Mouse (Mus musculus): Measurements from ENCODE around the gene Nr2c1. TPM values are rescaled to one million over a fixed set of nuclear protein-coding genes. Genes with fewer than 3 reads are reported as not detected.

The Nr2c1 gene
- polyA plus RNA-seq (2014; fragmentation: Nextera tagmentation; extraction: Ambion mirVana): 13.2 and 13.6 TPM in 2 replicates

DNA sequence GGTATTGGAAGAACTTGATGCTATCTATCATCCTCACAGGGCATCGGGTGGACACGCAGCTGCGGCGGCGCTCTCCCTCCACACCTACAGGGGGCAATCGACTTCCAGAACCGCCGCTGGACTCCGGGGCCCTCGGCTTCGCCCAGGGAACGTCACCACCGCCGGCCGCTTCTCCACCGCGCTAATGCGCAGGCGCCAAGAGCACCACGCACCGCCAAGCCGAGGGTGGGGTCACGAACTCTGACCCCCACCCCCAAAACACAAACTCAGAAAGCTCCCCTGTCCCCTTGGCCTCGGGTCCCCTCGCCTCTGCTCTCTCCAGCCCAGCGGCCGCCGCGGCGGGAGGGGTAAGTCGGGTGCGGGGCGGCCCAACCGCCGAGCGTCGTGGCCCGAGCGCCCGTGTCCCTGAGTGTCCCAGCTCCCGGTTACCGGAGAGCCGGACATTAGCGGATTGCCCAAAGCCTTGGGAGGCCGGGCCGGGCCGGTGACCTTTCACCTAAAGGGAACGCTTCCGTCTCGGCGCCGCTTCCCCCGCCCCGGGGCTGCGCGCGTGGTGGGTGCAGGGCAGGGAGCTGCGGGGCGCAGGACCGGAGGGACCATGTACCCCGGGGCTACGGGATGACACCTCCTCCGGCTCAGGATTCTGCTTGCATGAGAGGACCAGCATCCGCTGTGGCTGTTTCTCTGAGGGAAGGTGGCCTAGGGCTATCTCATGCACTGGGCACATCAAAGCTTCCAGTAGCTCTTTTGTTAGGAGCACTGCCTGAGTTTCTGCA, at the start of gene Nr2c1:
Gene Nr2c1 (plus strand): TSS at position 268 of the 776 bp plus-strand sequence.
- Histone ChIP-seq H3K36me3 (replicated peaks; ENCODE audit: control insufficient read depth, insufficient read depth, low read depth, low read length) (no peaks in the 10 kb centered on the region), H3K9ac (replicated peaks; ENCODE audit: low read length) (peak within 1 kb of the TSS; percentile 94), H3K9me3 (replicated peaks; ENCODE audit: control insufficient read depth, low read length) (no peaks in the 10 kb centered on the region), H3K4me1 (ENCODE audit: control insufficient read depth, insufficient read depth, low read length) (peaks cover 6% of the 10 kb centered on the region), H3K4me2 (ENCODE audit: low read depth, low read length) (peak within 1 kb of the TSS; percentile 69), H3K27ac (replicated peaks; ENCODE audit: low read depth, low read length) (peak within 1 kb of the TSS; percentile 70), H3K4me3 (ENCODE audit: low read depth, low read length) (peak within 1 kb of the TSS; percentile 90), H3K27me3 (ENCODE audit: control insufficient read depth, insufficient read depth, low read length) (no peaks in the 10 kb centered on the region)
- ATAC-seq (replicated peaks; ENCODE audit: insufficient number of reproducible peaks, low FRiP score, low TSS enrichment, low read depth) (peak; percentile 90), DNase-seq (ENCODE audit: low spot score) (peak; percentile 88)
- WGBS: under 1% methylated on average over 64 of the region's 64 CpGs

DNA sequence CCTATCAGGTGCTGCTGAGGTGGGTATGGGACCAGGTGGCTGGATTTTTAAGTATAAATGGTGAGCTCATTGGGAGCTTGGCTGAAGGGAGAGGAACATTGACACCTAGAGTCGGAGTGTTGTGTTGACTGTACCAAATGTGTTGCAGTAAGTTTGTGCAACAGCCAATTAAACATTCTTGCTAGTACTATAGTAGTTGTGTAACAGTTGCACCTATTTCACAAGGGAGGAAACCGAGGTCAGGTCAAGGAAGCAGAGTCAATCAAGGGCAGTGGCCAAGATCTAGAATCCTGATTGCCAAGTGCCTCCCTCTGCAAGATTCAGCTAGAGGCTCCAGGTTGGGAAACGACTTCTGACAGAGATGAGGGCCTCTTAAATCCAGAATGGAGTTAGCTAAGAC, 49.7 kb upstream of the Nr2c1 start:
- Histone ChIP-seq H3K9me3 (replicated peaks; ENCODE audit: control insufficient read depth, low read length) (no peaks in the 10 kb centered on the region), H3K4me2 (ENCODE audit: low read depth, low read length) (no peak overlapping the region), H3K27ac (replicated peaks; ENCODE audit: low read depth, low read length) (no peak overlapping the region), H3K9ac (replicated peaks; ENCODE audit: low read length) (no peak overlapping the region), H3K4me3 (ENCODE audit: low read depth, low read length) (no peak overlapping the region), H3K4me1 (ENCODE audit: control insufficient read depth, insufficient read depth, low read length) (no peaks in the 10 kb centered on the region), H3K27me3 (ENCODE audit: control insufficient read depth, insufficient read depth, low read length) (no peaks in the 10 kb centered on the region), H3K36me3 (replicated peaks; ENCODE audit: control insufficient read depth, insufficient read depth, low read depth, low read length) (no peaks in the 10 kb centered on the region)
- ATAC-seq (replicated peaks; ENCODE audit: insufficient number of reproducible peaks, low FRiP score, low TSS enrichment, low read depth): no peak
- 85% methylated on average over 3 of the region's 3 CpGs for WGBS
- DNase-seq (ENCODE audit: low spot score): no peak

- Histone ChIP-seq H3K27me3 (ENCODE audit: control insufficient read depth, insufficient read depth, low read length) (no peaks in the 10 kb centered on the region), H3K9ac (replicated peaks; ENCODE audit: low read length) (no peak overlapping the region), H3K36me3 (replicated peaks; ENCODE audit: control insufficient read depth, insufficient read depth, low read depth, low read length) (no peaks in the 10 kb centered on the region), H3K4me1 (ENCODE audit: control insufficient read depth, insufficient read depth, low read length) (no peaks in the 10 kb centered on the region), H3K4me2 (ENCODE audit: low read depth, low read length) (no peak overlapping the region), H3K4me3 (ENCODE audit: low read depth, low read length) (no peak overlapping the region), H3K27ac (replicated peaks; ENCODE audit: low read depth, low read length) (no peak overlapping the region), H3K9me3 (replicated peaks; ENCODE audit: control insufficient read depth, low read length) (no peaks in the 10 kb centered on the region)
- DNase-seq (ENCODE audit: low spot score): no peak
- 91% methylated on average over 10 of the region's 10 CpGs for WGBS
- ATAC-seq (replicated peaks; ENCODE audit: insufficient number of reproducible peaks, low FRiP score, low TSS enrichment, low read depth): no peak
These were observed 42.3 kb upstream of the Nr2c1 start for GRCm38 (mm10) chr10:94105498-94105897.

GRCm38 (mm10) chr10:94107168-94107567, 40.7 kb upstream of the Nr2c1 start:
- H3K27ac ChIP-seq (replicated peaks; ENCODE audit: low read depth, low read length): no peak overlapping the region
- H3K27me3 ChIP-seq (ENCODE audit: control insufficient read depth, insufficient read depth, low read length): no peaks in the 10 kb centered on the region
- ATAC-seq (replicated peaks; ENCODE audit: insufficient number of reproducible peaks, low FRiP score, low TSS enrichment, low read depth): no peak
- H3K9me3 ChIP-seq (replicated peaks; ENCODE audit: control insufficient read depth, low read length): no peaks in the 10 kb centered on the region
- WGBS: 81% methylated on average over 4 of the region's 4 CpGs
- no peak overlapping the region for H3K4me3 ChIP-seq (ENCODE audit: low read depth, low read length)
- no peaks in the 10 kb centered on the region; the same call in 1 of the 2 replicates for H3K4me1 ChIP-seq (ENCODE audit: control insufficient read depth, insufficient read depth, low read length)
- H3K4me2 ChIP-seq (ENCODE audit: low read depth, low read length): no peak overlapping the region
- no peak for DNase-seq (ENCODE audit: low spot score)
- no peak overlapping the region for H3K9ac ChIP-seq (replicated peaks; ENCODE audit: low read length)
- H3K36me3 ChIP-seq (replicated peaks; ENCODE audit: control insufficient read depth, insufficient read depth, low read depth, low read length): no peaks in the 10 kb centered on the region

DNA sequence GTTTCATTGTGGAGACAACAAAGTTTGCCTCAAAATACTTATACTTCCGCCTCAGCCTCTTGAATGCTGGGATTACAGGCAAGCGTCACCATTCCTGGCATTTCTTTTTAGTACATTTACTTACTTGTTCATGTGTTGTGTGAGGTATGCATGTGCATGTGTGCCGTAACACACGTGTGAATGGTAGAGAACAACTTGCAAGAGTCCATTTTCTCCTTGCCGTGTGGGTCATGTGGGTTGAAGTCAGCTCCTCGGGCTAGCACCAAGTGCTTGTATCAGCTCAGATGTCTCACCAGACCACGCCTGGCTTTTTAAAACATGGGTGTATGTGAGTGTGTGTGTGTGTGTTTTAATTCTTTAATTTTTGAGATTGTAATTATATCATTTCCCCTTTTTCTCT, 40.2 kb upstream of the Nr2c1 start:
- Histone ChIP-seq H3K9ac (replicated peaks; ENCODE audit: low read length) (no peak overlapping the region), H3K9me3 (replicated peaks; ENCODE audit: control insufficient read depth, low read length) (no peaks in the 10 kb centered on the region), H3K4me2 (ENCODE audit: low read depth, low read length) (no peak overlapping the region), H3K4me1 (ENCODE audit: control insufficient read depth, insufficient read depth, low read length) (no peaks in the 10 kb centered on the region; the same call in 1 of the 2 replicates), H3K27ac (replicated peaks; ENCODE audit: low read depth, low read length) (no peak overlapping the region), H3K27me3 (ENCODE audit: control insufficient read depth, insufficient read depth, low read length) (no peaks in the 10 kb centered on the region), H3K4me3 (ENCODE audit: low read depth, low read length) (no peak overlapping the region), H3K36me3 (replicated peaks; ENCODE audit: control insufficient read depth, insufficient read depth, low read depth, low read length) (no peaks in the 10 kb centered on the region)
- DNase-seq (ENCODE audit: low spot score) (no peak), ATAC-seq (replicated peaks; ENCODE audit: insufficient number of reproducible peaks, low FRiP score, low TSS enrichment, low read depth) (no peak)
- 97% methylated on average over 7 of the region's 7 CpGs for WGBS

DNA sequence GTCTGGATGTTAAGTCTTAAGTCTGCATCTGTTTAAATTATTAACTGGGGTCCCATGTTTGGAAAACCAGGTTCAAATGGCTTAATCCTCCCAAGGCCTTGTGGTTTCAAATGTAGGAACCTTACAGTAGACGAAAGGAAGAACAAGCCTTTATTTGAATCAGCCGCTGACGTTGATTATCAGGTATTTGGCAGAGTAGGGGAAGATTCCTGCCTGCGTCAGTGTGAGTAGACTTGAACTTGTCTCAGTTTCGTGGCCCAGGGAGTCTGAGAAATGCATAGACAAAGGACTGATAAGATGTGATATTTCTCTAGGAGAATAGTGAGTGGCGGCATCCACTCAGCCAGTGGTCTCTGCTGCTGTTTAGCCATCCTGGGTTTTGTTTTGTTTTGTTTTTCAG, 39.0 kb upstream of the Nr2c1 start:
- H3K27ac ChIP-seq (replicated peaks; ENCODE audit: low read depth, low read length): no peak overlapping the region
- no peak for ATAC-seq (replicated peaks; ENCODE audit: insufficient number of reproducible peaks, low FRiP score, low TSS enrichment, low read depth)
- DNase-seq (ENCODE audit: low spot score): no peak
- WGBS: 92% methylated on average over 6 of the region's 6 CpGs
- no peak overlapping the region for H3K4me3 ChIP-seq (ENCODE audit: low read depth, low read length)
- H3K4me1 ChIP-seq (ENCODE audit: control insufficient read depth, insufficient read depth, low read length): no peaks in the 10 kb centered on the region; the same call in 1 of the 2 replicates
- H3K9me3 ChIP-seq (replicated peaks; ENCODE audit: control insufficient read depth, low read length): no peaks in the 10 kb centered on the region
- no peaks in the 10 kb centered on the region for H3K27me3 ChIP-seq (ENCODE audit: control insufficient read depth, insufficient read depth, low read length)
- H3K4me2 ChIP-seq (ENCODE audit: low read depth, low read length): no peak overlapping the region
- H3K36me3 ChIP-seq (replicated peaks; ENCODE audit: control insufficient read depth, insufficient read depth, low read depth, low read length): no peaks in the 10 kb centered on the region
- H3K9ac ChIP-seq (replicated peaks; ENCODE audit: low read length): no peak overlapping the region

- ATAC-seq (replicated peaks; ENCODE audit: insufficient number of reproducible peaks, low FRiP score, low TSS enrichment, low read depth) (no peak; the same call in 1 of the 2 replicates), DNase-seq (ENCODE audit: low spot score) (peak; percentile 75)
- Histone ChIP-seq H3K4me3 (ENCODE audit: low read depth, low read length) (no peak overlapping the region), H3K36me3 (replicated peaks; ENCODE audit: control insufficient read depth, insufficient read depth, low read depth, low read length) (no peaks in the 10 kb centered on the region), H3K4me2 (ENCODE audit: low read depth, low read length) (no peak overlapping the region), H3K27me3 (ENCODE audit: control insufficient read depth, insufficient read depth, low read length) (no peaks in the 10 kb centered on the region), H3K9me3 (replicated peaks; ENCODE audit: control insufficient read depth, low read length) (no peaks in the 10 kb centered on the region), H3K4me1 (ENCODE audit: control insufficient read depth, insufficient read depth, low read length) (no peaks in the 10 kb centered on the region; the same call in 1 of the 2 replicates), H3K9ac (replicated peaks; ENCODE audit: low read length) (no peak overlapping the region), H3K27ac (replicated peaks; ENCODE audit: low read depth, low read length) (peak overlapping the region; percentile 67; the same call in 1 of the 2 replicates)
- WGBS: 44% methylated on average over 9 of the region's 9 CpGs
These were observed 36.7 kb upstream of the Nr2c1 start for GRCm38 (mm10) chr10:94110834-94111754.

Measured in embryonic facial prominence, embryonic 11.5 days (tissue).